In the genomic region with DNA sequence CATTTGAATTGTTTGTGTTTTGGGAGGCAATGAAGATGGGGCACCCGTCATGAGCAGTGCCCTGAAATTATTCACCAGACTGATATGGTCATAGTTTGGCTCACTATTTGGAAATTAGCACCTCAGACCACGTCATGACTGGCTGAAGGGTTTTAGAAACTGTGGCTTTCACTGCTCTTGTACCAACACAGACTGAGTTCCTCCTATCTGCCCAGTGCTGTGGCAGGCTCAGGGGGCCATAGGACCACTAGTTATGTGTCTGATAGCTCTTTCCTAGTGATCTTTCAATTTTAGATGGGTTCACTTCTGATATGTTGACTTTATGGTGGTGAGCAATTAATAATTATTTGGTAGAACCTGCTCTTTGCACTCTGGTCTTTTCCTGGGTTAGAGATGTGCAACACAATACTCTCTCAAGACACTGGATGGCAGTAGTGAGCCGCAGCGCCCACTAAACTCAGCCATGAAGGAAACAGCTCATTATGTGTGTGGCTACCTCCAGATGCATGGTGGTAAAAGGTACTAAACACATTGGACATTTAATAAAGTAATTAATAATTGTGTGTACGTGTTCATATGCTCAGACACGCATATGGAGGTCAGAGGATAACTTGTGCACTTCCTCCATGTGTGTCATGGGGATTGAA, we compare ENCODE assay signal across 10 mouse cellular contexts.
DNase-seq lines count a peak whose midpoint lies in the region; TF ChIP-seq lines count a peak whose summit lies in the region.
"Had no signal": no experiment of that assay in that cellular context is flagged by ENCODE, and none has a peak within 500 bp of the region (broad histone marks: within the 10 kb centered on the region; RNA-seq: fewer than 3 reads in every experiment).

No protein-coding gene starts in this region.

- intact Hi-C loops in left cerebral cortex, adult 2 months (cut with DNase I) = loop anchor here (1.0 kb wide), 1 partner anchor 258 kb away; no protein-coding TSS in a partner anchor
- intact Hi-C loops in left cerebral cortex, postnatal 4 days (cut with DNase I) = loop anchor here (5.0 kb wide), 1 partner anchor 260 kb away; no protein-coding TSS in a partner anchor

- no peak overlapping the region for H3K4me3 ChIP-seq in left cerebral cortex, adult 2 months
- no peak overlapping the region for H3K4me3 ChIP-seq in MEL (ENCODE audit: control insufficient read depth in 1 of 2, insufficient read depth in 1 of 2, low read depth in 2 of 2, low read length in 2 of 2)
- no peak overlapping the region for H3K4me3 ChIP-seq in hindbrain, embryonic 10.5 days
- H3K4me3 ChIP-seq: erythroblast, embryonic 14.5 days had no signal

- H3K79me2 ChIP-seq in MEL (ENCODE audit: control insufficient read depth, insufficient read depth, low read length, poor library complexity) = no peaks in the 10 kb centered on the region

- H3K4me1 ChIP-seq in MEL (ENCODE audit: control insufficient read depth in 1 of 2, insufficient read depth in 2 of 2, low read length in 2 of 2) = no peaks in the 10 kb centered on the region
- H3K4me1 ChIP-seq in hindbrain, embryonic 10.5 days (replicated peaks) = no peaks in the 10 kb centered on the region

- no peak overlapping the region for H3K9ac ChIP-seq in MEL (ENCODE audit: control insufficient read depth, low read depth, low read length, poor library complexity, severe bottlenecking)

- no peaks in the 10 kb centered on the region for H3K36me3 ChIP-seq in MEL (ENCODE audit: control insufficient read depth in 1 of 2, insufficient read depth in 2 of 2, low read length in 2 of 2)
- no peaks in the 10 kb centered on the region for H3K36me3 ChIP-seq in hindbrain, embryonic 10.5 days

- H3K27ac ChIP-seq in left cerebral cortex, adult 2 months = no peak overlapping the region
- no peak overlapping the region for H3K27ac ChIP-seq in MEL (ENCODE audit: control insufficient read depth, low read depth, low read length)
- H3K27ac ChIP-seq in hindbrain, embryonic 10.5 days = no peak overlapping the region
- H3K27ac ChIP-seq: macrophage had no signal

- TF ChIP-seq POLR2A in MEL (IDR thresholded peaks at IDR 0.05; ENCODE audit: control insufficient read depth in 1 of 2, insufficient read depth in 1 of 2, low read depth in 1 of 2, low read length in 2 of 2, poor library complexity in 1 of 2) = no peak

- DNase-seq in left cerebral cortex, adult 2 months (ENCODE audit: extremely low spot score in 1 of 2, low spot score in 2 of 2) = peak in 1 of 2 experiments; percentile 47
- no peak for DNase-seq in left cerebral cortex, adult 8-10 months (ENCODE audit: low spot score in 2 of 2)
- peak; percentile 66 for DNase-seq in MEL (ENCODE audit: low read depth, low spot score)
- peak; percentile 79 for DNase-seq in embryo, embryonic 10.5 days (ENCODE audit: low spot score)
- DNase-seq in hindbrain, embryonic 10.5 days (ENCODE audit: low spot score) = peak; percentile 52
- peak; percentile 34 for DNase-seq in left cerebral cortex, postnatal 4 days
- DNase-seq in naive thymus-derived CD4-positive, alpha-beta T cell, adult 2 months (ENCODE audit: low read depth) = peak; percentile 37
- no peak for DNase-seq in cerebellum, adult 18-20 months

- H3K27me3 ChIP-seq in MEL (ENCODE audit: control insufficient read depth in 1 of 2, insufficient read depth in 2 of 2, low read length in 2 of 2) = no peaks in the 10 kb centered on the region; a peak in 1 of 4 replicates
- H3K27me3 ChIP-seq in hindbrain, embryonic 10.5 days (ENCODE audit: insufficient read depth, poor library complexity, severe bottlenecking) = no peaks in the 10 kb centered on the region

- WGBS in hindbrain, embryonic 10.5 days = 18% methylated on average over 6 of the region's 6 CpGs

- TF ChIP-seq RAD21 in MEL (IDR thresholded peaks at IDR 0.05; ENCODE audit: low read depth, low read length) = peak; percentile 97

- H3K9me3 ChIP-seq in MEL (replicated peaks; ENCODE audit: insufficient read depth, low read length) = no peaks in the 10 kb centered on the region
- H3K9me3 ChIP-seq in hindbrain, embryonic 10.5 days = no peaks in the 10 kb centered on the region; the same call in 1 of the 2 replicates

- no peak for TF ChIP-seq EP300 in MEL (IDR thresholded peaks at IDR 0.05; ENCODE audit: low read depth in 1 of 2, low read length in 2 of 2)

- TF ChIP-seq CTCF in left cerebral cortex, adult 2 months (IDR thresholded peaks at IDR 0.05) = peak; percentile 83
- TF ChIP-seq CTCF in MEL (IDR thresholded peaks at IDR 0.05 in 2 of 3, conservative IDR thresholded peaks at IDR 0.05 in 1 of 3; ENCODE audit: control insufficient read depth in 1 of 3, insufficient read depth in 1 of 3, low read depth in 2 of 3, low read length in 3 of 3, poor library complexity in 1 of 3, severe bottlenecking in 1 of 3) = peak; percentile 85 to 95 (median 93)

TF ChIP-seq in MEL, 35 proteins besides CTCF, POLR2A, EP300 and RAD21:
- TF ChIP-seq CHD2 (IDR thresholded peaks at IDR 0.05; ENCODE audit: low read length) (no peak), NRF1 (IDR thresholded peaks at IDR 0.05; ENCODE audit: insufficient read depth, low read depth, low read length, poor library complexity, severe bottlenecking) (no peak), ZC3H11A (IDR thresholded peaks at IDR 0.05; ENCODE audit: low read depth, low read length) (peak; percentile 86), SMC3 (IDR thresholded peaks at IDR 0.05; ENCODE audit: low read depth, low read length) (peak; percentile 97)

Comparison
In these comparisons a context has a peak if more than half of its experiments do, and no peak if none do; other contexts are left out.
1. DNase-seq: peak in MEL (single experiment), embryo, embryonic 10.5 days (single experiment), hindbrain, embryonic 10.5 days (single experiment), left cerebral cortex, postnatal 4 days (single experiment) and naive thymus-derived CD4-positive, alpha-beta T cell, adult 2 months (single experiment); none in left cerebral cortex, adult 8-10 months (0 of 2) and cerebellum, adult 18-20 months (0 of 2).